Mouse (Mus musculus): ENCODE data around the gene Trim12a.
"Not testable (repeated sequence)": the region's sequence is repeated elsewhere in the genome, so short reads cannot be mapped to it uniquely, and the experiment has no call there.

DNA sequence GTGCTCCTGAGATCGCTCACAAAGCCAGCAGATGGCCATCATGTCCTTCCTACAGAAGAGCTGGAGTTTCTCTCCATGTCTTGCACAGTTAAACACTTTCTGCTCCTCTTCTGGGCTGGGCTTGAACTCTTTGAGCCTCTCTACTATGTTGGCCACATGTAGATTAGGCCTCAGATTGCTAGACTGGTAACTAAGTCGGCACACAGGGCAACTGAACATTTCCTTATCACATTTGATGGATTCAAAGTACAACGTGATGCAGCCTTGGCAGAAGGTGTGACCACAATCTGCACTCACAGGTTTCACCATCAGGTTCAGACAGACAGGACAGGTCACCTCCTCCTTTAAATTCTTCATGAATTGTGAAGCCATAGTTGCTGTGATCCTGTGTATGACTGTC is 35.9 kb downstream of the Trim12a start:
- not testable (repeated sequence) for TF ChIP-seq POLR2A, CTCF (IDR thresholded peaks at IDR 0.05; ENCODE audit: extremely low read depth, insufficient read depth, low read length)

Data from cortical plate, adult 2 months (tissue).